Mouse (Mus musculus) kidney, adult 2 months (tissue): ENCODE results near the gene Cysrt1.
A peak's percentile ranks its signal among the peaks of the same experiment; 100 is the strongest.

Experiments used
- CTCF ChIP-seq: fragments of 200-500 bp; conservative IDR thresholded peaks from 2 replicates; pipeline ENCODE4 v1.5.1; 2011; ENCODE audit warnings: low read depth, mild to moderate bottlenecking, control low read depth, low read length, moderate library complexity, mixed read lengths; ENCODE audit not compliant: insufficient read depth, insufficient read length
- POLR2A ChIP-seq: fragments of 200-500 bp; IDR thresholded peaks from one replicate; pipeline ENCODE4 v1.6.1; 2011; ENCODE audit warnings: low read depth, low read length, control low read depth

DNA sequence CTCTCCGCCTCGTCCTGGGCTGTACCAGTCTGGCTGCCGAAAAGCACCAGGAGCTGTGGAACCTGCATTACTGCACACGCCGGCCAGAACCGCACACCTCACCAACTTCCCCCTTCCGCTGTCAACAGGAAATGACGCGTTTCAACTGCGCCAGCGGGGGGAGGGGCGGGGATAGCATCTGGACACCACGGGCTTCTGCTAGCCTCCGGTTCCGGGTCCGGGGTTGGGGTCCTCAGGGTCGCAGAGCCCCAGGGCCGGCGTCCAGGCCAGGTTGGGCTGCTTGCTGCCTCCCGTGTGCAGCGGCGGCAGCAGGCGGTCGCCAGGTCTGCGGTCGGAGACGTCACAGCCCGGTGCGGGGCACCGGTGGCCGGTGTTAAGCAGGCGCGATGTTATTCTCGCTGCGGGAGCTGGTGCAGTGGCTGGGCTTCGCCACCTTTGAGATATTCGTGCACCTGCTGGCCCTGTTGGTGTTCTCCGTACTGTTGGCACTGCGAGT, 13.1 kb upstream of the Cysrt1 start, which contains the start of gene Tmem203:
- peak; percentile 76 for TF ChIP-seq POLR2A
- TF ChIP-seq CTCF, result no peak
